ENCODE assay signal across 8 mouse cellular contexts in the genomic region with DNA sequence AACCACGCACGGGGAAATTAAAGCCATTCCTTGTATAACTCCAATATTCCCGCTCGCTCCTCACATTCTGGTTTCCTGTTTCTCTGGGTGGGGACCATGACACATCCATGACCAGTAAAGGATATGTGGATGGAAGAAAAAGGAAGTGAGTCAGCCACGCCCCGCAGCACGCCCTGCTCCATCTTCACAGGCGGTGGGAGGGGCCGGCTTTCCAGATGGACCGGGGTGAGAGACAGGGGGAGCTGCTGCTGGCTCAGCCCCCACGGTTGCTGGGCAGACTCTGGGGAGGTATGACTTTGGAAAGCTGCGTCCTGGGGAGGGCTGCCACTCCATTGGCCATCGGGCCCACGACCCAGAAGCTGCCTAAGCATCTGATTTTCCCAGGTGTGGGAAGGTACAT. TPM values are rescaled to one million over a fixed set of nuclear protein-coding genes. Genes with fewer than 3 reads are reported as not detected.
DNase-seq lines count a peak whose midpoint lies in the region; ATAC-seq and TF ChIP-seq lines count a peak whose summit lies in the region.

No protein-coding gene starts in this region.

- DNase-seq in cerebellum, postnatal 14 days, result peak; percentile 39 to 43
- DNase-seq in cerebellum, postnatal 36 days, result no peak
- peak; percentile 92 for DNase-seq in 3T3-L1 (ENCODE audit: low read depth, low spot score)
- peak; percentile 53 for DNase-seq in heart, postnatal 0 days (ENCODE audit: low spot score)
- DNase-seq in left cerebral cortex, postnatal 14 days (ENCODE audit: low spot score in 2 of 2), result peak; percentile 57
- peak; percentile 44 for DNase-seq in ovary, postnatal 36 days (ENCODE audit: low spot score)

- no peak overlapping the region for H3K4me3 ChIP-seq in embryonic facial prominence, embryonic 12.5 days
- no peak overlapping the region for H3K4me3 ChIP-seq in heart, postnatal 0 days (ENCODE audit: low read depth, low read length)

- intact Hi-C loops in left cerebral cortex, postnatal 14 days (cut with DNase I), result no loop called here

- TF ChIP-seq EP300 in heart, postnatal 0 days (IDR thresholded peaks at IDR 0.05; ENCODE audit: low read depth), result no peak

- peaks cover 12% of the 10 kb centered on the region; the same call in 1 of the 2 replicates for H3K4me1 ChIP-seq in embryonic facial prominence, embryonic 12.5 days
- H3K4me1 ChIP-seq in heart, postnatal 0 days (ENCODE audit: control insufficient read depth, insufficient read depth), result no peaks in the 10 kb centered on the region; the same call in 1 of the 2 replicates

- TF ChIP-seq CTCF in heart, postnatal 0 days (IDR thresholded peaks at IDR 0.05; ENCODE audit: low read depth), result no peak

- H3K36me3 ChIP-seq in embryonic facial prominence, embryonic 12.5 days, result peaks cover 12% of the 10 kb centered on the region
- 0 out of 2 replicates have a peak, but pooled peaks cover 2% of the 10 kb centered on the region for H3K36me3 ChIP-seq in heart, postnatal 0 days (replicated peaks; ENCODE audit: control insufficient read depth, insufficient read depth, low read length)

- H3K9ac ChIP-seq in embryonic facial prominence, embryonic 12.5 days, result no peak overlapping the region
- H3K9ac ChIP-seq in heart, postnatal 0 days (replicated peaks; ENCODE audit: low read depth, low read length), result no peak overlapping the region

- no peaks in the 10 kb centered on the region for H3K27me3 ChIP-seq in embryonic facial prominence, embryonic 12.5 days
- no peaks in the 10 kb centered on the region for H3K27me3 ChIP-seq in heart, postnatal 0 days (ENCODE audit: control insufficient read depth, insufficient read depth, low read length)

- H3K9me3 ChIP-seq in embryonic facial prominence, embryonic 12.5 days, result no peaks in the 10 kb centered on the region
- no peaks in the 10 kb centered on the region for H3K9me3 ChIP-seq in heart, postnatal 0 days (replicated peaks; ENCODE audit: control insufficient read depth, low read length)

- ATAC-seq in embryonic facial prominence, embryonic 12.5 days (ENCODE audit: insufficient number of reproducible peaks, insufficient read depth, low FRiP score, low TSS enrichment), result 0 out of 2 replicates have a peak, but pooled peaks have one; percentile 24
- ATAC-seq in heart, postnatal 0 days (ENCODE audit: insufficient read depth, low read depth), result peak; percentile 76
- ATAC-seq in cerebellum, adult (ENCODE audit: insufficient number of reproducible peaks, low FRiP score, low TSS enrichment), result no peak

- 0 out of 2 replicates have a peak overlapping the region, but pooled peaks have one; percentile 2 for H3K4me2 ChIP-seq in embryonic facial prominence, embryonic 12.5 days (replicated peaks)
- no peak overlapping the region for H3K4me2 ChIP-seq in heart, postnatal 0 days (ENCODE audit: low read depth, low read length)

- no peak overlapping the region for H3K27ac ChIP-seq in embryonic facial prominence, embryonic 12.5 days
- H3K27ac ChIP-seq in heart, postnatal 0 days (ENCODE audit: low read depth), result no peak overlapping the region

- WGBS in embryonic facial prominence, embryonic 12.5 days, result 32% methylated on average over 14 of the region's 14 CpGs
- WGBS in heart, postnatal 0 days, result 29% methylated on average over 14 of the region's 14 CpGs

RNA-seq across cellular contexts. Expression of gene Prox2, which starts 16.5 kb away (rescaled TPM):
- 3.7 and 4.4 TPM in 2 replicates for polyA plus RNA-seq in embryonic facial prominence, embryonic 12.5 days (2016; fragmentation: Nextera tagmentation; extraction: Ambion mirVana)
- total RNA-seq in heart, postnatal 0 days (2014; rRNA removed; ENCODE audit: low replicate concordance), result 0.08 and 2.0 TPM in 2 replicates
- polyA plus RNA-seq in heart, postnatal 0 days (2015; fragmentation: Nextera tagmentation; extraction: Ambion mirVana), result 1.8 and 1.9 TPM in 2 replicates
- 1 to 10 TPM; 1.0 to 1.2 TPM for total RNA-seq in left cerebral cortex, postnatal 14 days (2021)

RNA-seq across cellular contexts. Expression of gene Dlst, which starts 16.6 kb away (rescaled TPM):
- polyA plus RNA-seq in embryonic facial prominence, embryonic 12.5 days (2016; fragmentation: Nextera tagmentation; extraction: Ambion mirVana), result 110 and 117 TPM in 2 replicates
- total RNA-seq in heart, postnatal 0 days (2014; rRNA removed; ENCODE audit: low replicate concordance), result 341 and 343 TPM in 2 replicates
- polyA plus RNA-seq in heart, postnatal 0 days (2015; fragmentation: Nextera tagmentation; extraction: Ambion mirVana), result 255 and 269 TPM in 2 replicates
- 100 to 1,000 TPM; 173 TPM for total RNA-seq in left cerebral cortex, postnatal 14 days (2021)

RNA-seq across cellular contexts. Expression of gene Rps6kl1, which starts 57.1 kb away (rescaled TPM):
- 1.7 and 2.2 TPM in 2 replicates for polyA plus RNA-seq in embryonic facial prominence, embryonic 12.5 days (2016; fragmentation: Nextera tagmentation; extraction: Ambion mirVana)
- 0.04 and 0.11 TPM in 2 replicates for total RNA-seq in heart, postnatal 0 days (2014; rRNA removed; ENCODE audit: low replicate concordance)
- 0.95 and 1.1 TPM in 2 replicates for polyA plus RNA-seq in heart, postnatal 0 days (2015; fragmentation: Nextera tagmentation; extraction: Ambion mirVana)
- total RNA-seq in left cerebral cortex, postnatal 14 days (2021), result 10 to 100 TPM; 37.9 to 41.1 TPM

Comparison
In these comparisons a context has a peak if more than half of its experiments do, and no peak if none do; other contexts are left out.
1. DNase-seq: peak in cerebellum, postnatal 14 days (2 of 2), 3T3-L1 (single experiment), heart, postnatal 0 days (single experiment), left cerebral cortex, postnatal 14 days (2 of 2) and ovary, postnatal 36 days (single experiment); none in cerebellum, postnatal 36 days (0 of 2).
2. RNA of gene Rps6kl1, which starts 57.1 kb away (total RNA-seq): 37.9 to 41.1 TPM in left cerebral cortex, postnatal 14 days; 0.04 to 0.11 TPM in heart, postnatal 0 days; every median in the first group is over 10 times any median in the second.